Mouse (Mus musculus) CH12.LX (cell line): ENCODE data around the gene Ccdc63. TPM values are rescaled to one million over a fixed set of nuclear protein-coding genes. Genes with fewer than 3 reads are reported as not detected.

Experiments
- DNase-seq: peaks from one replicate; pipeline ENCODE4 v3.0.0-alpha.2; 2013; ENCODE audit errors: extremely low read depth
- H3K27ac ChIP-seq: 2 replicates; pipeline ENCODE4 v1.5.1; 2012; ENCODE audit warnings: low read depth, mild to moderate bottlenecking, control low read depth, moderate library complexity; ENCODE audit not compliant: insufficient read depth
- H3K27me3 ChIP-seq: replicated peaks from 2 replicates; pipeline ENCODE3; 2012; ENCODE audit warnings: inconsistent platforms
- H3K36me3 ChIP-seq, 2 experiments: replicated peaks in 1 of 2; 2 replicates each; pipeline versions ENCODE3 to v1.6.1; 2012; ENCODE audit warnings: inconsistent platforms in 1 of 2, low read length in 1 of 2, mild to moderate bottlenecking in 1 of 2, mixed read lengths in 1 of 2, moderate library complexity in 1 of 2; ENCODE audit not compliant: control insufficient read depth in 1 of 2, insufficient read depth in 1 of 2
- H3K4me1 ChIP-seq, 2 experiments: 2 replicates each; pipeline ENCODE4 v1.6.1; 2012; ENCODE audit warnings: inconsistent platforms in 1 of 2, moderate library complexity in 1 of 2; ENCODE audit not compliant: insufficient read depth in 2 of 2, control insufficient read depth in 1 of 2
- H3K4me2 ChIP-seq: 2 replicates; pipeline ENCODE4 v1.6.1; 2012; ENCODE audit warnings: low read depth, mild to moderate bottlenecking, control low read depth; ENCODE audit not compliant: poor library complexity, insufficient read depth, severe bottlenecking
- H3K4me3 ChIP-seq, 3 experiments: fragments of 150-350 bp in 1 of 3; sonication (generic) in 1 of 3; replicated peaks in 1 of 3; 2 replicates each; pipeline versions ENCODE3 to v1.5.1; 2011 to 2012; ENCODE audit warnings: low read depth in 2 of 3, low read length in 2 of 3, mild to moderate bottlenecking in 2 of 3, moderate library complexity in 2 of 3, control low read depth in 1 of 3, improper control_type of control experiment in 1 of 3, inconsistent platforms in 1 of 3, mixed read lengths in 1 of 3; ENCODE audit not compliant: poor library complexity in 1 of 3
- H3K79me2 ChIP-seq: replicated peaks from 2 replicates; pipeline ENCODE4 v1.6.1; 2012; ENCODE audit warnings: mild to moderate bottlenecking, moderate library complexity; ENCODE audit not compliant: control insufficient read depth, poor library complexity, insufficient read depth, severe bottlenecking; ENCODE audit errors: extremely low read depth
- H3K9ac ChIP-seq: 2 replicates; pipeline ENCODE4 v1.6.1; 2012; ENCODE audit warnings: low read depth, mild to moderate bottlenecking, control low read depth, moderate library complexity; ENCODE audit not compliant: insufficient read depth
- H3K9me3 ChIP-seq: replicated peaks from 2 replicates; pipeline ENCODE3; 2012; ENCODE audit warnings: low read length, inconsistent platforms, mixed read lengths
- E2F4 ChIP-seq: IDR thresholded peaks from 2 replicates; pipeline ENCODE4 v1.6.1; 2011; ENCODE audit warnings: low read depth, low read length, improper control_type of control experiment; ENCODE audit not compliant: insufficient replicate concordance
- EP300 ChIP-seq: IDR thresholded peaks from 2 replicates; pipeline ENCODE4 v1.6.1; 2011; ENCODE audit warnings: low read length, improper control_type of control experiment
- GABPA ChIP-seq: IDR thresholded peaks from 2 replicates; pipeline ENCODE4 v1.6.1; 2012; ENCODE audit warnings: low read depth, low read length, improper control_type of control experiment, inconsistent platforms; ENCODE audit not compliant: insufficient replicate concordance
- HCFC1 ChIP-seq: IDR thresholded peaks from 2 replicates; pipeline ENCODE4 v1.6.1; 2012; ENCODE audit warnings: low read depth, mild to moderate bottlenecking, inconsistent platforms, low read length, improper control_type of control experiment
- IRF4 ChIP-seq: IDR thresholded peaks from 2 replicates; pipeline ENCODE4 v1.6.1; 2014; ENCODE audit warnings: low read depth, mild to moderate bottlenecking, inconsistent platforms, low read length, improper control_type of control experiment
- JUND ChIP-seq: conservative IDR thresholded peaks from 2 replicates; pipeline ENCODE4 v1.6.1; 2011; ENCODE audit warnings: low read depth, low read length, improper control_type of control experiment
- MAZ ChIP-seq: IDR thresholded peaks from 2 replicates; pipeline ENCODE4 v1.6.1; 2012; ENCODE audit warnings: low read depth, mild to moderate bottlenecking, inconsistent platforms, low read length, improper control_type of control experiment, moderate library complexity
- MXI1 ChIP-seq: IDR thresholded peaks from 2 replicates; pipeline ENCODE4 v1.6.1; 2011; ENCODE audit warnings: mild to moderate bottlenecking, low read depth, low read length, improper control_type of control experiment
- MYC ChIP-seq: IDR thresholded peaks from 2 replicates; pipeline ENCODE4 v1.6.1; 2011; ENCODE audit warnings: low read depth, mild to moderate bottlenecking, improper control_type of control experiment, low read length
- NRF1 ChIP-seq: IDR thresholded peaks from 2 replicates; pipeline ENCODE4 v1.6.1; 2014; ENCODE audit warnings: low read depth, mild to moderate bottlenecking, inconsistent platforms, low read length, improper control_type of control experiment, moderate library complexity
- POLR2A ChIP-seq: IDR thresholded peaks from 2 replicates; pipeline ENCODE4 v1.6.1; 2011; ENCODE audit warnings: low read depth, mild to moderate bottlenecking, improper control_type of control experiment, low read length
- SIN3A ChIP-seq: IDR thresholded peaks from 2 replicates; pipeline ENCODE4 v1.6.1; 2012; ENCODE audit warnings: low read length, improper control_type of control experiment, inconsistent platforms
- SMC3 ChIP-seq: IDR thresholded peaks from 2 replicates; pipeline ENCODE4 v1.6.1; 2011; ENCODE audit warnings: low read depth, low read length, improper control_type of control experiment
- TCF12 ChIP-seq: IDR thresholded peaks from 2 replicates; pipeline ENCODE4 v1.6.1; 2014; ENCODE audit warnings: low read depth, mild to moderate bottlenecking, inconsistent platforms, low read length, improper control_type of control experiment
- USF2 ChIP-seq: conservative IDR thresholded peaks from 2 replicates; pipeline ENCODE4 v1.6.1; 2011; ENCODE audit warnings: low read depth, low read length, improper control_type of control experiment
- ZKSCAN1 ChIP-seq: IDR thresholded peaks from 2 replicates; pipeline ENCODE4 v1.6.1; 2012; ENCODE audit warnings: low read depth, inconsistent platforms, low read length, improper control_type of control experiment, borderline replicate concordance
- dilution Hi-C: fragments of 300-500 bp; cut with MboI; formaldehyde crosslinking; loops from 2 replicates; pipeline ENCODE4 v1.14.3; 2020; ENCODE audit warnings: low sequenced_read_pairs; ENCODE audit not compliant: extremely low pct_unique_long_range_greater_than_20kb, extremely low pct_ligation_motif_present
- in situ Hi-C: fragments of 300-500 bp; cut with MboI; formaldehyde crosslinking; loops from 3 replicates; pipeline ENCODE4 v1.14.3; 2019; ENCODE audit warnings: low sequenced_read_pairs, low pct_ligation_motif_present, low pct_unique_long_range_greater_than_20kb, mixed read lengths
- polyA plus RNA-seq: library from polyadenylated mRNA; unstranded; fragments of >175 nt; gene quantifications from 2 replicates; pipeline ENCODE4 v1.2.1, GENCODE M21; 2012; ENCODE audit warnings: low read depth; ENCODE audit not compliant: insufficient read length
- total RNA-seq, 2 experiments: library from RNA; depleted of rRNA; stranded (reverse); fragments of 300-350 nt in 1 of 2; fragments of >200 nt in 1 of 2; gene quantifications; 2 replicates each; pipeline ENCODE4 v1.2.3; 2012 to 2014

Ccdc63 gene
- total and polyA plus RNA-seq, 3 experiments = 0.39 to 0.70 (median 0.47) TPM

GRCm38 (mm10) chr5:122103075-122103474, 37.5 kb downstream of the Ccdc63 start:
- Histone ChIP-seq H3K4me2 (0 out of 2 replicates have a peak overlapping the region, but pooled peaks have one; percentile 2), H3K9me3 (no peaks in the 10 kb centered on the region), H3K4me3 (no peak overlapping the region), H3K9ac (no peak overlapping the region), H3K27ac (no peak overlapping the region), H3K4me1 (no peaks in the 10 kb centered on the region), H3K79me2 (no peaks in the 10 kb centered on the region), H3K27me3 (peaks cover 75% of the 10 kb centered on the region), H3K36me3 (no peaks in the 10 kb centered on the region)
- no peak for DNase-seq
- dilution Hi-C loops = no loop called here
- in situ Hi-C loops = no loop called here
- TF ChIP-seq NRF1 (no peak), IRF4 (no peak), JUND (no peak), ZKSCAN1 (no peak), USF2 (no peak)

- no peak for TF ChIP-seq ZKSCAN1
- no peak for TF ChIP-seq TCF12
- no peak for TF ChIP-seq HCFC1
- no peak for TF ChIP-seq POLR2A
- TF ChIP-seq SMC3 = no peak
- no peak for TF ChIP-seq GABPA
- TF ChIP-seq MYC = no peak
- TF ChIP-seq MAZ = no peak
- no peak for TF ChIP-seq SIN3A
- no peak for TF ChIP-seq EP300
- TF ChIP-seq E2F4 = no peak
- TF ChIP-seq MXI1 = no peak
- dilution Hi-C loops = no loop called here
- Histone ChIP-seq H3K4me3 (no peak overlapping the region), H3K4me2 (0 out of 2 replicates have a peak overlapping the region, but pooled peaks have one; percentile 2), H3K79me2 (no peaks in the 10 kb centered on the region), H3K36me3 (no peaks in the 10 kb centered on the region), H3K27me3 (peaks cover 77% of the 10 kb centered on the region), H3K27ac (no peak overlapping the region), H3K4me1 (no peaks in the 10 kb centered on the region), H3K9me3 (no peaks in the 10 kb centered on the region), H3K9ac (no peak overlapping the region)
- in situ Hi-C loops = no loop called here
- DNase-seq = no peak
These were observed 38.1 kb downstream of the Ccdc63 start for GRCm38 (mm10) chr5:122102476-122103050.
